Mouse (Mus musculus): ENCODE results near the gene Adam8.

The Adam8 gene

DNA sequence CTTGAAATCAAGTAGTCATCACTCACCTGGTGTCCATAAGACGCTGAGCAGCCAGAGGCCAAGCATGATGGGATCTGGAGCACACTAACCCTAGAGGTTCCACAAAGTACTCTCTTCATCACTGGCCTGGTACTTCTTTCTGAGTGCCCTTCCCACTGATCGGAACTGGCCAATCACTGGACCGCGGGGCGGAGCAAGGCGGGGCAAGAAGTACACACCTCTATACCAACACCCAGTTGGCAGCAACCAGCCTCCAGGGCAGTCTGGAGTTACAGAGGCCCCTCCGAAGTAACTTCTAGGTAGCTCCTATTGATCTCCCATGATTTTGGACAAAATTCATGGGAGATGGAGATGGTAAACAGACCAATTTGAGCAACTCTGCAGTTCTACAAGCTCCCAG lies at the start of gene Adam8:
Gene Adam8 (minus strand): TSS at position 157 of the 400 bp plus-strand sequence.
- no peak for DNase-seq (ENCODE audit: low spot score in 2 of 2)

DNA sequence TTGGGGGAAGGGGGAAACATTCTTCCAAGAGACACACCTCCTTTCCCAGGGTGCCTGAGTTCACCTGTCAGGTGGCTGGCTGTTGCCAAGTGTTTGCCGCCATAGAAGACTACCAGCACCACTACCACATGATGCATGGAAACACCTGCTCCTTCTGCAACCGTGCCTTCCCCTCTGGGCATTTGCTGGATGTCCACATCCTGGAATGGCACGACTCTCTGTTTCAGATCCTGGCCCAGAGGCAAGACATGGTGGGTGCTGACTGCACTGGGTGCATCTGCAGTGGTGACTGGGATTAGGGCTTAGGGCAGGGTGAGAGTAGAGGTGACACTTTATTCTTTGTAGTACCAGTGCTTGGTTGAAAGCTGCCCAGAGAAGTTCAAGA lies 44.8 kb upstream of the Adam8 start:
- no peak for DNase-seq (ENCODE audit: low spot score in 2 of 2)

DNA sequence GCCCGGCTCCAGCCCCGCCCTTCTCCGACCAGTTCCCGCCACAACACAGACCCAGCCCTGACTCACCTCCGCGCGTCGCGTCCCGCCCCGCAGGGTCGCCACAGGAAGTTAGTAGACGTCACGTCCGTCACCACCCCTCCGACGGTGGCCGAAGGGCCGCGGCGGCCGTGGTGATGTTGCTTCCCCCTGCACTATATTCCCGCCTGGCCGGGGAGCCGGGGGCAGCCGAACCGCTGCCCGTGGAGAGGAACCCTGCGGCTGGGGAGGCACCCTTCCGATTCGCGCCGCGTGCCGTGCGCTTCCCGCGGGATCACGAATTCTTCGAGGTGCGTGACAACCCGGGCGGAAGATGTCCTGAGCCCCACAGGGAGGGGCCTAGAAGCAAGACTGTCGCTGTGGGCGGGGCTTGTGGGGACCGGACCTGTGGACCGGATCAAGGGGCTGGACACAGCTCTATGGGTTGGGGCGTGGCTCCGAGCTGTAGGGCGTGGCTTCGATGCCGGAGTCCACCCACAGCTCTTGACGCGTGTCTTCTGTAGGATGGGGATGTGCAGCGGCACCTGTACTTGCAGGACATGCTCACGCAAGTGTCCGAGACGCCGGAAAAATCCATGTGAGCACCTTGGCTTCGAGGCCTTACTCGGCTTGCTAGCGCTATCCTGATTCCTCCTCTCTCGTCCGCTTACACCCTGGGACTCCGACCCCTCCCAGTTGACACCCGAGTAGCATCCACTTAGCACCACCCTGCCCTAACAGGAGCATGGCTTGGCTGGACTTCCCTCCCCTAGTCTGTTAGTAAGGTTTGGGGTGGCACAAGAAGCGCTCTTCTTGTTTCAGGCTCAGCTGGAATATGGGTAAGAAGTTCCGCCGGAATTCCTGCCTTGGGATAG lies 44.2 kb upstream of the Adam8 start, which contains the start of the genes Zfp511 and Tubgcp2:
Gene Zfp511 (plus strand): TSS at position 111 of the 890 bp plus-strand sequence.
Gene Tubgcp2 (minus strand): TSS at position 389 of the 890 bp plus-strand sequence.
- peak; percentile 81 to 90 for DNase-seq (ENCODE audit: low spot score in 2 of 2)

DNA sequence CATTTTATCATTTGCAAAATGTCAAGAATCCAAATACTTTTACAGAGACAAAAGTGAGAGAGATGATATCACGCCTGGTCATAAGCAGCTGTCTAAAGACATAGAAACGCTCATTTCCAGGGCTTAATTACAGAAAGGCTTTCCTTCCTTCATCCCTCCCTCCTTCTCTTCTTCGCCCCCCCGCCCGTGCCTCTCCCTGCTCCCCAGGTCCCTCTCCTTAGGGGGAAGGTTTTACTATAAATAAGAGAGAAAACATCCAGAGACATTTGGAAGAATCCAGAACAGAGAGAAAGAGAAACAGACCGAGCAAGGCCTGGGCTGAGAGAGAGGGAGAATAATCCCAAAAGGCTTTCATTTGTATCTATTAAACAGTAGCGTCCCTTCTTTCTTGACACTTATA lies 43.1 kb upstream of the Adam8 start:
- DNase-seq (ENCODE audit: low spot score in 2 of 2): no peak

DNA sequence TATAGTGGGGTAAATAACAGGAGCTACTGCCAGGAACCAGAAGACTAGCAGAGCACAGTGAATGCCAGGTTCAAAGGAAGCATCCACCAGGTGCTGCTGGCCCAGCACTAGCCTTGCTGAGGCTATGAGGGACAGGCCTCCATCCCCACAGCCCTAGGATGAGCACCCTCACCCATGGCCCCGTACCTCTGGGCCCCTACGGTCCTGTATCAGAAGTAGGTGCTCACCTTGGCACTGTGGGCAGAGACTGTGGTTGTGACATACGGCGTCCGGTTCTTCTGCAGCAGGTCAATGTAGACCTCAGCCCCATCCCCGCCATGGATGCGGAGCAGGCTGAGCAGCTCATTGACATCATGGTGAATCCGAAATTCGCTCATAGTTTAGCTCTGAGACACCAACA lies 41.0 kb upstream of the Adam8 start:
- no peak for DNase-seq (ENCODE audit: low spot score in 2 of 2)

DNA sequence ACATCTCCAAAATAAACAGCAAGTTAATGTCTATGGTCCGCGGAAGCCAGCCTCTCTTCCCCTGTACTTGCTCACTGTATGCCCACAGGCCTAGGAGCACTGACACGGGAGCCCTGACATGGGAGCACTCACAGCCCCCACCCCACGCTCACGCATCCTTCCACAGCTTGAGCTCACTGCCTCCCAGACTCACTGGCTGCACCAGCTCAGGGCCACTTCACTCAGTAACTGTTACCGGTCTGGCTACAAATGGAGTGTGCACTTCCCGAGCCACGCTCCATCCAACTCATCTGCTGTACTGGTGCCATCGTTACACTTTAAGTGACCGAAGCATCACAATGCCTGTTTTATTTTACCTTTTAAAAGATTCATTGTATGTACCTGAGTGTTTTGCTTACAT lies 40.0 kb upstream of the Adam8 start:
- DNase-seq (ENCODE audit: low spot score in 2 of 2): no peak

DNA sequence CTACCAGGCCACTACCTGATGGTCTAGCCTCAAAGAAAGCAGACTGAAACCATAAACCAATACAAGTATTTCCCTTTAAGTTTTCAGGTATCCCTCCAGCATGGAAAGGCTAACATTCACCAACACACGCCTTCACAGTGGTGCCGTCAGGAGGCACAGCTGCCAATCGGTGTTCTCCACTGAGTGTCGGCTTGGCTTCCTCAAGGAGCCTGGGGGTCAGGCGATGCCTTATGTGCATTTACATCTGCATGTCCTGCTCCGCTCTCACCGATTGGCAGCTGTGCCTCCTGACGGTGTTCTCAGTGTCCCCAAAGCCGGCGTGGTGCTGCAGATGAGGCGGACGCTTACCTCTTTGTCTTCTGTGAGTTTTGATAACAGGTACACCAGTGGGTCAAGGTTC lies 39.4 kb upstream of the Adam8 start:
- DNase-seq (ENCODE audit: low spot score in 2 of 2): no peak

DNA sequence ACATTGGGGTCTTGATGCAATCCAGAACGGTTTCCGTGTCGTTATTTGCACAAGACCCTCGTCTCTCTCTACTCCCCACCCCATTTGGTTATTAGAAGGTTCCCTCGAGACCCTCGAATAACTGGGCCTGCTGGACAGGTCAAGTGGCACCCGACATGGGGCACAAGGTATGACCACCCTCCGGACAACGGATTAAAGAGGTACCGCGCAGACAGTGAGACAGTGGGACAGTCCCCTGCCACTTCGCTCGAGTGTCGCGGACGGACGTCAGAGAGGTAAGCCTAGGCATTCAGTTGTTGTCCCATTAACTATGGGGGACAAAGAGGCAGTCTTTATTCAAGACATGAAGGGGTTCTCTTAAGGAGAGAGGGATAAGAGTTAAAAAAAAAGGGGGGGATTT lies 19.0 kb upstream of the Adam8 start:
- DNase-seq (ENCODE audit: low spot score in 2 of 2): no peak

DNA sequence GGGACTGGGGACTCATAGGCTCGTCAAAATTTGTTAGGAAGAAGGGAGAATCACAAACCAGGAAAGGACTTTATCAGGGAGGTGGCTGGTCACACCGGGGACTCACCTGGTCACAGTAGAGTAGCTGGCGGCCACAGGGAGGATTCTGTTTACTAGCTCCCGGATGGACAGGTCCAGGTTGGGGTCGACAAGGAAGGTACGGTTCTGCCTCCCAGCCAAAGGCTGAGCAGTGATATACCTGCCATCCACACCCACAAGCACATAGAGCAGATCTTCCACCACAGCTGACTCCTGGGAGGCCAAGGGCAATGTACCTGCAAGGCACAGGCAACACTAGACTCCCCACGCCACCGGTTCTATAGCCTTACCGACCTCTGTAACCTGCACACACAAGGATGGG lies 15.4 kb upstream of the Adam8 start:
- no peak for DNase-seq (ENCODE audit: low spot score in 2 of 2)

DNA sequence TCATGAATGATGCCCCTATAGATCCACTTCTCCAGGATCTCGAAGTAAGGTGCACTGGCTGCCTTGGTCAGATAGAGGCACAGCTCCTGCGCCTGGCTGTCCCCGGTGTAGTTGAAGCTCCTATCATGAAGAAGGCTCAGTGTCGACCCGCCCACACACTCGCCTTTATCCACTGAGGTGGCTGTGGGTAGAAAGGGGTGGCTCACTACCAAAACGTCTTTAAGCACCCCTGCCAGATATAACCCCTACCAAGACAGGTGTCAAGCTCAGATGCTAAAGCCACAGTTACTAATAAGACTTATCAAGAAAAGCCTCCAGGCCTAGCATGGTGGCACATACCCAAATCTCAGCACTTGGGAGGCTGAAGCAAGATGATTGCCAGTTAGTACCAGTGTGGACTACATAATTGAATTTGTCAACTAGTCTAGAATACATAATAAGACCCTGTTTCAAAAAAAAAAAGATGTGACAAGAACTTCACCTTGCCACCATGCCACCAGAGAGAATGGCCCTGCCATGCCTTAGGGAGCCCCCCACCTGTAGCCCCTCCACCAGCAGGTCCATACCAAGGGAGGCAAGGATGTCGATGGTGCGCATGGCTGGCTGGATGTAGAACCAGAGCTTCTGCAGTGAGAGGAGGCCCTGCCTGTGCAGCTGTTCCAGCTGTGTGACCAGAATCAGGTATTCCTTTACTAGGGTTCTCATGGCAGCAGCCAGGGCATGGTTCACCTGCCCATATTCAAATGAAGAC lies 14.7 kb upstream of the Adam8 start:
- no peak for DNase-seq (ENCODE audit: low spot score in 2 of 2)

DNA sequence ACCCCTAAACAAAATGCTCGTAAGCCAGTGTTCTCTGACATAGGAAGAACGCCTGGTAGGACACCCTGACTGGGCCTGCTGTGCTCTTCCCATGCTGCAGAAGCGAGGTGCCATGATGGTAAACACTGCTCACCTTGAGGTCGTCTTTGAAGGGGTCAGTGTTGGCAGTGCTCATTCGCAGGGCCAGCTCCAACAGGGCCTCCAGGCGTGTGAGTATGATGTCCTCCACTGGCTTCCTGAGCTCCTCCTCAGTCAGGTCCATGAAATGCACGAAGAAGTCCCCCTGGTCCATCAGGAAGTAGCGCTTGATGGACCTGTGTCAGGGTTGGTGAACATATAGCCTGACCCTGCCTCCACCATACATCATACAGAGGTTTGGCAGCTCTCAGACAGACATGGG lies 12.3 kb upstream of the Adam8 start:
- DNase-seq (ENCODE audit: low spot score in 2 of 2): no peak

DNA sequence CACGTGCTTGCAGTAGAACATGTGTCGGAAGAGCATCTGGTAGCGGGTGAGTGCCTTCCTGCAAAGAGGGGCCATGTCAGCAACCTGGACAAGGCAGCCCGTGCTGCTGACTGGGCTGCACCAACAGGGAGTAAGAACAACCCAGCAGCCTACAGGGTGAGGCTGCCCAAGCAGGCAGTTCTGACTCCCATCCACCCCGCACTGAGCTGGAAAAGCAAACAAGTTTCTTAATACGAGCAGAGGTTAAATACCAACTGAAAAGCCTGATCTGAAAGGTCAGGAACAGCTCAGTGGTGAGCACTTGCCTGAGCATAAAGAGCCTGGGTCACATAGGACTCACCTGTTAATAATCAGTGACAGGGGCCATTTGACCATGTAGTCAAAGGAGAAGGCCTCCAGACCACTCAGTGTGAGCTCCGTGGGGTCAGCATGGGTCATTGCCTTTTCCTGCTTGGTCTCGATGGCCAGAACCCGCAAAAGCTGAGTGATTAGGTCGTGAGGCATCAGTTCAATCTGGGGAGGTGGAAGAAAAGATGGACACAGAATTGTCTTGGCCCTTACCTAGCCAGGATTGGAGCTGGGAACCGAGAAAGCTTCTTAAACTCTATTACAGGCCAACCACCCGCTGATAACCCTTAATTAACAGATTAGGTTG lies 8.9 kb upstream of the Adam8 start:
- DNase-seq (ENCODE audit: low spot score in 2 of 2): no peak

DNA sequence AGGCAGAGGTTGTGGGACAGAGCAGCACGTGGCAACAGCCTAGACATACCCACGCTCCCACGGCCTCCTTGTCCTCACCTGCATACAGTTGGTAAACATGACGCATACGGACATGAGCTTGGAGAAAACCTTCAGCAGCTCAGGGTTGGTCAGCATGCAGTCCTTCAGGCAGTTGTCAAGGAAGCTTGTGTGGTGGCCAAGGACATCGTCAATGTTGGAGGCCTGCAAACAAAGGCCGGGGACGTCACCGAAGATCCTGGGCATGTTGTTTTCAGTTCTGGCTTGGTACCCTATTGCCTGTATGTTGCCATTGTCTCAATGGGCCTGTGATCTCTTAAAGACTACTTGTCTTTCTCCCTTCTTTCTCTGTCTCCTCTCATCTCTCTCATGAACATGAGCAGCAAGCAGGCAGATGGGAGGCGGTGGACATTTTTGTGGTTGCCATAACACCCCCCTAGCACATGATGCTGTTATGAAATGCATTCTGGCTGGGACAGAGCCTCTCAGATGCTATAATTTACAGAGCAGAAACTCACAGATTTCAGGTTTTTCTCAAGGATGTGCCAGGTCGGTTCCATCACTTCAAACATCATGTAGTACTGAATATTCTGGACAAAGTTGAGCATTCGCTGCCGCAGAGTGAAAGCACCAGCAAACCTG lies 6.5 kb upstream of the Adam8 start:
- DNase-seq (ENCODE audit: low spot score in 2 of 2): no peak

DNA sequence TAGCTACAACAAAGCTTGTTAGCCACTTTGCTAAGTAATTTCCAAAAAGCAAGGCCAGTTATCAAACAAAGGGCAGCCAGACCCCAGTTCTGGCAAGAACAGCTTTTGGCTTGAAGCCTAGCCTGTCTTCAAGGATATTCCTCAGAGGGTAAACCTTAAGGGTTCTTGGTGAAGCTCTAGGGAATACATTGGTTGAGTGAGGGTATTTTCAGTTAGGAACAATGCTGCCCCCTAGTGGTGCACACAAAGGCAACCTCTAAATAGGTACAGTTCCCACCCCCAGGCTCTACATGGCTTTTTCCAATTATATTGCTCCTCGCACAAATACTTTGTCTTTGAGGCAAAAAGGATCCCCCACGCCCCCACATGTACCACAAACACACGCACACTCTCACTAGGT lies 2.3 kb upstream of the Adam8 start:
- peak; percentile 31 to 60 for DNase-seq (ENCODE audit: low spot score in 2 of 2)

DNA sequence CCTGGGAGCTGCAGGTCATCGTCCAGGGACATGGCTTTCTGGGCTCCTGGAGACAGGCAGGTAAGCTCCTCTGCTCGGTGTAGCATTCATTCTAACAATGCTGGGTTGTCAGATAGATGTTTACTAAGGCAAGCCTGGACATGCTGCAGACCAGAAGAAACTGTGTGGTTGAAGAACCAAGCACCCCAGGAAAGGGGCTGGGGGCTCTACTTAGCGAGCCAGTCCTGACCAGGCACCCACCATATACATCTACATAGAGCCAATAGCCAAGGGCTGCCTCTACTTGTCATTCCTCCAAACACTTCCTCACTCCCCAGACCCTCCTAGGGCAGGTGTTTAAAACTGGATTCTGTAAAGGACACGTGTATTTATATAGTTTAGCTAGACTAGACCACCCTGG lies 1.8 kb upstream of the Adam8 start:
- no peak for DNase-seq (ENCODE audit: low spot score in 2 of 2)

DNA sequence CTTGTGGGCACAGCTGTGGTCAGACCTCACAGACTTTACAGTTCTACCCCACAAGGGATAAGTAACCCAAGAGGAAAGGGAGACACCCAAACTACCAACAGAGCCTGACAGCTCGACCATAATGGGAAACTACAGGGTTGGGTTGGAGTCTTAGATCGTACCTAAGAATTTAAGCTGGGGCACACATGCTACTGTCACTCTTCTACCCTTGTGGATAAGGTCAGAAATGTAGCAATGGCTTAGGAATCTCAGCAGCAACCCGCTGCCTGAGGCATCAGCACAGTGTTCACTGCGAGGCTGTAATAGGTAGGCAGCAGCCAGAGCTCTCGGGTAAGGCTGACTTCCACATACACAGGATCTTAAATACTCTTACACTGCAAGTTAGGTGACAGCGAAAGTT lies 1.2 kb upstream of the Adam8 start:
- no peak for DNase-seq (ENCODE audit: low spot score in 2 of 2)

DNA sequence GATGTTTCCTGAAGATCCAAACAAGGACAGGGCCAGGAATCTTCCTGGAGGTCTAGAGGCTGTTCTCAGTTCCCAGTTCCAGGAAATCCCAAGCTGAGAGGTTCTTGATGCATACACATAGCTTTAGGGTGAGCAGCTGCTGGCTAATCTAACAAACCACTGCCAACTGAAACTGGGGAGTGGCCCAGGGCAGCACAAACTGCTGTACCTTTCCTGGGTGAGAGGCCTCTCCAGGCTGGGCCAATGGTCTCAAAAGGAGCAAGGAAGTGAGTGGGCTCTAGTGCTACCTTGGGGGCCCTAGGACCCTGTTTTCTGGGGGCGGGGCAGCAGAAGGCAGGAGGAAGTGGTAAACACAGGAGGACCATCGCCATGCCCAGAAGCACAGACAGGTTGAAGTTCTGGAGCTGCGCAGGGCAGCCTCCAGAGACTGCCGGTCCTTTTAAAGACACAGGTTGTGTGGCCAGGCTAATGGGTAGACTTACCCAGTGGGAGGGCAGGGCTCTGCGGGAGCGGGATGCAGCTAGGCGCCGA lies 1.4 kb downstream of the Adam8 start:
- DNase-seq (ENCODE audit: low spot score in 2 of 2): no peak

DNA sequence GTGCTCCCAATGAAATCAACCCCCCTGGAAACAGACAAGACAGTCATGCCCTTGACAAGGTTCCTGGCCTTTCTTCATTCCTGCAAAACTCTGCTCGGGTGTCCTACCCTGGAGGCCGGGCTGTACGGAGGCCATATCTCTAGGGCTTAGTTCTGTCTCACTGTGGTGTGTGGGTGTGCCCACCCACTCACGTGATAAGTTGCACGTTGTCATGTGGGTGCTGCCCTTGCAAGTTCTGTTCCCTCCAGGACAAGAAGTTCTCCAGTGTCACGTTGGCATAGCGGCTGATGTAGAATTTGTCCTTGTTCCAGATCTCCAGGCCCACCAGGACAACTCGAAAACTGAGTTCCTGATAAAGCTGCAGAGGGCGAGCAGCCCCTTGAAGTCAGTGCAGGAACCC lies 4.1 kb downstream of the Adam8 start:
- no peak for DNase-seq (ENCODE audit: low spot score in 2 of 2)

DNA sequence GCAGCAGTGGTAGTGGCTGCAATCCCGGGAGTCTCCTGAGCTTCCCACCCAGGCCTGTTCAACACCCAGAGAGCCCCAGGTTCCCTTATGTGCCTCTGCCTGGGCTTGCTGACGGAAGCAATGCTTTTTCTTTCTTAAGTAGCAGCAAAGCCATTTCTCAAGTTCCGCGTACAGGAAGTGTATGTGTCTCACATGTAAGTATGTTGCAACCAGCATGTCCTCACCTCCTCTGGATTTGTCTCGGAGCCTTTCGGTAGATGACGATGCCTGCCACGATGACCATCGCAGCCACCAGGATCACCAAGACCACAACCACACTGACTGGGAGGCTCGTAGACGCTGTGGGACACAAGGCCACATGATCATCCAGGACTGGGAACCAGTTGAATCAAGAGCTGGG lies 7.9 kb downstream of the Adam8 start:
- no peak for DNase-seq (ENCODE audit: low spot score in 2 of 2)

DNA sequence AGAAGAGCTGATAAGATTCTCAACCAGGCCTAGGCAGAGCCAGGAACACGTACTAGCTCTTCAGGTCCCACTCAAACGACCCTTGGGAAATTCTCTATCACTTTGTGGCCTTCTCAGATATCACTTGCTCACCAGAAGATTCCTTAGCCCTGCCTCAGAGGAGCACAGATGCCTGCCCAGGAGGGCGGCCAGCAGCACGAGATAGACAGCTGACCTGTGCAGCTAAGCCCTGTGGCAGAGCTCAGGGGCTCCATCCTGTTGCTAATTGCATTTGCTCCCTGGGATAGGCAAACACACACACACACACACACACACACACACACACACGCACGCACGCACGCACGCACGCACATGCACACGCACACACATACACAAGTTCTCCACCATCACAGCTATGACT lies 10.3 kb downstream of the Adam8 start:
- no peak for DNase-seq (ENCODE audit: low spot score in 2 of 2)

DNA sequence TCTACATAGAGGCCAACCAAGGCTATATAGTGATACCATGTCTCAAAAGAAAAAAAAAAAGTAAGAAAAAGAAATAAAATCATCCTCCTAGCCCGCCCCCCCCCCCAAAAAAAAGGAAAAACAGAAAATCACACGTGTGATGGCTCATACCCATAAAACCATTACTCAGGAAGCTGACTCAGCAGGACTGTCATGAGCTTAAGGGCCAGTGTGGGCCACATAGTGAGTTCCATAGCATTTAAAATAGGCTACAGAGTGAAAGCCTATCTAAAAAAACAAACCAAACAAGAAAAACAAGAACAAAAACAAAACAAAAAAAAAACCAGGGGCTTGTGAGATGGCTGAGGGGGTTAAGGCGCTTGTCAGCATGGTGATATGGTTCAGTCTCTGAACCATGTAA lies 11.6 kb downstream of the Adam8 start:
- DNase-seq (ENCODE audit: low spot score in 2 of 2): no peak
